Mouse (Mus musculus): ENCODE results near the gene Jmjd1c. TPM values are rescaled to one million over a fixed set of nuclear protein-coding genes. Genes with fewer than 3 reads are reported as not detected.

The Jmjd1c gene
- polyA plus RNA-seq, 1 experiment: 6.2 TPM

DNA sequence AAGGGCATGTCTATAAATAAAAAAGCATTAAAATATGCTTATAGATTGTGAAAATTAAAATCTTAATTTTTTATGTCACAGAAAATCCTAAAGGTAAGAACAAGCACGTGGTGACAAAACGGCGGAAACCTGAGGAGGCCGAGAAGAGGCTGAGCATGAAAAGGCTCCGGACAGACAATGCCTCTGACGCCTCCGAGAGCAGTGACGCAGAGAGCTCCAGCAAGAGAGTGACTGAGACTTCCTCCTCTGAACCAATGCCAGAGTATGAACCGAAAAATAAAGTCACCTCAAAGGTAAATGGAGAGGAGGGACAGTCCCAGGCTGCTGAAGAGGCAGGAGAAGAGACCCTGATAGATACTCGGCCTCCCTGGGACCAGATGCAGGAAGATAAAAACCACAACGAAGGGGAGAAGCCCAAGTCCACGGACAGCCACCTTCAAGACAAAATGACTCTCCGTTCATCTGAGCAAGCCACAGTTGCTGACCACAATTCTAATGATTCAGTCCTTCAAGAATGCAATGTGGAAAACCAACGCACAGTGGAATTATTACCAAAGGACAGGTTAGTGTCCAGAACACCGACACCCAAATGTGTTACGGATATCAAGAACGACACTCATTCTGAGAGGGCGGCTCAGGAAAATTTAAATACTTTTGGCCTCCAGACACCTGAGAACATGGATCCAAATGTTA is 123.1 kb downstream of the Jmjd1c start:
- H3K36me3 ChIP-seq (ENCODE audit: control insufficient read depth, insufficient read depth): peaks cover 82% of the 10 kb centered on the region
- no peak overlapping the region for H3ac ChIP-seq (ENCODE audit: control insufficient read depth, insufficient read length, low read depth)
- H3K4me3 ChIP-seq (ENCODE audit: insufficient read depth, poor library complexity, severe bottlenecking): no peak overlapping the region
- H3K79me2 ChIP-seq (ENCODE audit: control insufficient read depth, insufficient read depth): peaks cover 82% of the 10 kb centered on the region
- H3K27me3 ChIP-seq (ENCODE audit: control insufficient read depth, insufficient read depth, insufficient read length): no peaks in the 10 kb centered on the region
- no peak for TF ChIP-seq MYOD1 (IDR thresholded peaks at IDR 0.05; ENCODE audit: control insufficient read depth, insufficient read length, low read depth)
- no peak for TF ChIP-seq CTCF (IDR thresholded peaks at IDR 0.05; ENCODE audit: control insufficient read depth, insufficient read depth, insufficient read length)
- no peak for TF ChIP-seq MAX (IDR thresholded peaks at IDR 0.05)
- TF ChIP-seq USF1 (IDR thresholded peaks at IDR 0.05; ENCODE audit: low read depth): no peak
- no peak for TF ChIP-seq CEBPB (IDR thresholded peaks at IDR 0.05; ENCODE audit: low read depth)
- no peak for TF ChIP-seq MYOG (IDR thresholded peaks at IDR 0.05; ENCODE audit: control insufficient read depth, extremely low read depth, insufficient read length)
- no peak for TF ChIP-seq FOSL1 (IDR thresholded peaks at IDR 0.05; ENCODE audit: insufficient read depth, low read length, poor library complexity, severe bottlenecking)
- H3K79me3 ChIP-seq (ENCODE audit: low read depth): peaks cover 49% of the 10 kb centered on the region

DNA sequence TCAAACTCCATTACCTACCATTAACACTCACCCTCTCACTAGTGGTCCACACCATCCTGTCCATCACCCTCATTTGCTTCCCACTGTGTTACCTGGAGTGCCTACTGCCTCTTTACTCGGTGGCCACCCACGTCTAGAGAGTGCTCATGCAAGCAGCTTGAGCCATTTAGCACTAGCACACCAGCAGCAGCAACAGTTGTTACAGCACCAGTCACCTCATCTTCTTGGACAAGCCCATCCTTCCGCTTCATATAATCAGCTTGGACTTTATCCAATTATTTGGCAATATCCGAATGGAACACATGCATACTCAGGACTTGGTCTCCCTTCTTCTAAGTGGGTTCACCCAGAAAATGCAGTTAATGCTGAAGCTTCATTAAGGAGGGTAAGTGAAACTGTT is 124.3 kb downstream of the Jmjd1c start:
- peaks cover 47% of the 10 kb centered on the region for H3K79me3 ChIP-seq (ENCODE audit: low read depth)
- H3K79me2 ChIP-seq (ENCODE audit: control insufficient read depth, insufficient read depth): peaks cover 81% of the 10 kb centered on the region
- no peaks in the 10 kb centered on the region for H3K27me3 ChIP-seq (ENCODE audit: control insufficient read depth, insufficient read depth, insufficient read length)
- TF ChIP-seq MYOG (IDR thresholded peaks at IDR 0.05; ENCODE audit: control insufficient read depth, extremely low read depth, insufficient read length) (no peak), CTCF (IDR thresholded peaks at IDR 0.05; ENCODE audit: control insufficient read depth, insufficient read depth, insufficient read length) (no peak), CEBPB (IDR thresholded peaks at IDR 0.05; ENCODE audit: low read depth) (no peak), USF1 (IDR thresholded peaks at IDR 0.05; ENCODE audit: low read depth) (no peak), MAX (IDR thresholded peaks at IDR 0.05) (no peak), FOSL1 (IDR thresholded peaks at IDR 0.05; ENCODE audit: insufficient read depth, low read length, poor library complexity, severe bottlenecking) (no peak), MYOD1 (IDR thresholded peaks at IDR 0.05; ENCODE audit: control insufficient read depth, insufficient read length, low read depth) (no peak)
- peaks cover 89% of the 10 kb centered on the region for H3K36me3 ChIP-seq (ENCODE audit: control insufficient read depth, insufficient read depth)
- no peak overlapping the region for H3K4me3 ChIP-seq (ENCODE audit: insufficient read depth, poor library complexity, severe bottlenecking)
- no peak overlapping the region for H3ac ChIP-seq (ENCODE audit: control insufficient read depth, insufficient read length, low read depth)

DNA sequence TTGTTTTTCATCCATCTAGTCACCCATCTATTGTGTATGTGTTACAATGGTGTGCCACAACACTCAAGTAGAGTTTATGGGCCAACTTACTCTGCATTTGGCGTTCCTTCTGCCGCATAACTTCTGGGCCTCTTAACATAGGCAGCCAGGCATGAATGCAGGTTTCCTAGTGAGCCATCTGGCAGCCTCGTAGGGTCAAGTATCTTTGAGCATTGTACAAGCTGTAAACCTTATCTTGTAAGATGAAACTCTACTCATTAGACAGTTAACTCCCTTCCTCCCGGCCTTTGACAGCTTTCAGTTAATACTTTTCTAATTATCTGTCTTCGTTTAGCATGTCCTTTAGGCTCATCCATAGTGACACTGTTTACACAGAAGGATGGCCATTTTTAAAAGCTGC is 125.4 kb downstream of the Jmjd1c start:
- peaks cover 81% of the 10 kb centered on the region for H3K79me2 ChIP-seq (ENCODE audit: control insufficient read depth, insufficient read depth)

DNA sequence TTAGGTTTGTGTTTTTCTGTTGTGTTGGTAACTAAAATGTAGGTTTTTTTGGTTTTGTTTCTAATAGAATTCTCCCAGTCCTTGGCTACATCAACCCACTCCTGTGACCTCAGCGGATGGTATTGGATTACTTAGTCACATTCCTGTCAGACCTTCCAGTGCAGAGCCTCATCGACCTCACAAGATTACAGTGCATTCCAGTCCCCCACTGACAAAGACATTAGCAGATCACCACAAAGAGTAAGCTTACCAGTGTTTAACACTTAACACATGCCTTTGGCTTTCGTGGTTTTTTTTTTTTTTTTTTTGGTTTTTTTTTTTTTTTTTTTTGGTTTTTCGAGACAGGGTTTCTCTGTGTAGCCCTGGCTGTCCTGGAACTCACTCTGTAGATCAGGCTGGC is 128.0 kb downstream of the Jmjd1c start:
- Histone ChIP-seq H3K27me3 (ENCODE audit: control insufficient read depth, insufficient read depth, insufficient read length) (no peaks in the 10 kb centered on the region), H3K79me2 (ENCODE audit: control insufficient read depth, insufficient read depth) (peaks cover 93% of the 10 kb centered on the region), H3K79me3 (ENCODE audit: low read depth) (peaks cover 47% of the 10 kb centered on the region), H3ac (ENCODE audit: control insufficient read depth, insufficient read length, low read depth) (no peak overlapping the region), H3K4me3 (ENCODE audit: insufficient read depth, poor library complexity, severe bottlenecking) (no peak overlapping the region), H3K36me3 (ENCODE audit: control insufficient read depth, insufficient read depth) (peaks cover 89% of the 10 kb centered on the region)
- no peak for TF ChIP-seq USF1 (IDR thresholded peaks at IDR 0.05; ENCODE audit: low read depth)
- no peak for TF ChIP-seq MYOG (IDR thresholded peaks at IDR 0.05; ENCODE audit: control insufficient read depth, extremely low read depth, insufficient read length)
- TF ChIP-seq MYOD1 (IDR thresholded peaks at IDR 0.05; ENCODE audit: control insufficient read depth, insufficient read length, low read depth): peak; percentile 7
- no peak for TF ChIP-seq CTCF (IDR thresholded peaks at IDR 0.05; ENCODE audit: control insufficient read depth, insufficient read depth, insufficient read length)
- TF ChIP-seq MAX (IDR thresholded peaks at IDR 0.05): no peak
- peak; percentile 45 for TF ChIP-seq FOSL1 (IDR thresholded peaks at IDR 0.05; ENCODE audit: insufficient read depth, low read length, poor library complexity, severe bottlenecking)
- no peak for TF ChIP-seq CEBPB (IDR thresholded peaks at IDR 0.05; ENCODE audit: low read depth)

More for the DNA sequence above, 125.4 kb downstream of the Jmjd1c start:
- no peak overlapping the region for H3K4me3 ChIP-seq (ENCODE audit: insufficient read depth, poor library complexity, severe bottlenecking)
- H3K36me3 ChIP-seq (ENCODE audit: control insufficient read depth, insufficient read depth): peaks cover 89% of the 10 kb centered on the region
- peaks cover 39% of the 10 kb centered on the region for H3K79me3 ChIP-seq (ENCODE audit: low read depth)
- TF ChIP-seq CTCF (IDR thresholded peaks at IDR 0.05; ENCODE audit: control insufficient read depth, insufficient read depth, insufficient read length) (no peak), FOSL1 (IDR thresholded peaks at IDR 0.05; ENCODE audit: insufficient read depth, low read length, poor library complexity, severe bottlenecking) (no peak), MYOG (IDR thresholded peaks at IDR 0.05; ENCODE audit: control insufficient read depth, extremely low read depth, insufficient read length) (no peak), MAX (IDR thresholded peaks at IDR 0.05) (no peak), USF1 (IDR thresholded peaks at IDR 0.05; ENCODE audit: low read depth) (no peak), CEBPB (IDR thresholded peaks at IDR 0.05; ENCODE audit: low read depth) (no peak), MYOD1 (IDR thresholded peaks at IDR 0.05; ENCODE audit: control insufficient read depth, insufficient read length, low read depth) (no peak)
- H3K27me3 ChIP-seq (ENCODE audit: control insufficient read depth, insufficient read depth, insufficient read length): no peaks in the 10 kb centered on the region
- H3ac ChIP-seq (ENCODE audit: control insufficient read depth, insufficient read length, low read depth): no peak overlapping the region

DNA sequence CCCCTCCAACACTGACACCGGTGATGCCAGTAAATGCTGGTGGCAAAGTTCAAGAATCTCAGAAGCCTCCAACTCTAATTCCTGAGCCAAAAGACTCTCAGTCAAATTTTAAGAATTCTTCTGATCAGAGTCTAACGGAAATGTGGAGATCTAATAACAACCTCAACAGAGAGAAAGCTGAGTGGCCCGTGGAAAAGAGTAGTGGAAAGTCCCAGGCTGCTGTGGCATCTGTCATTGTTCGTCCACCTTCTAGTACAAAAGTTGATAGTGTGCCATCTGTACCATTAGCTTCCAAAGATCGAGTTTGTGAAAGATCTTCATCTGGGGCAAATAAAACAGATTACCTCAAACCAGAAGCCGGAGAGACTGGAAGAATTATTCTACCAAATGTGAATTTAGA is 129.6 kb downstream of the Jmjd1c start:
- Histone ChIP-seq H3K27me3 (ENCODE audit: control insufficient read depth, insufficient read depth, insufficient read length) (no peaks in the 10 kb centered on the region), H3K36me3 (ENCODE audit: control insufficient read depth, insufficient read depth) (peaks cover 89% of the 10 kb centered on the region), H3K4me3 (ENCODE audit: insufficient read depth, poor library complexity, severe bottlenecking) (no peak overlapping the region), H3K79me2 (ENCODE audit: control insufficient read depth, insufficient read depth) (peaks cover 81% of the 10 kb centered on the region), H3K79me3 (ENCODE audit: low read depth) (peaks cover 43% of the 10 kb centered on the region), H3ac (ENCODE audit: control insufficient read depth, insufficient read length, low read depth) (no peak overlapping the region)
- no peak for TF ChIP-seq USF1 (IDR thresholded peaks at IDR 0.05; ENCODE audit: low read depth)
- TF ChIP-seq CTCF (IDR thresholded peaks at IDR 0.05; ENCODE audit: control insufficient read depth, insufficient read depth, insufficient read length): no peak
- no peak for TF ChIP-seq CEBPB (IDR thresholded peaks at IDR 0.05; ENCODE audit: low read depth)
- TF ChIP-seq FOSL1 (IDR thresholded peaks at IDR 0.05; ENCODE audit: insufficient read depth, low read length, poor library complexity, severe bottlenecking): no peak
- TF ChIP-seq MYOD1 (IDR thresholded peaks at IDR 0.05; ENCODE audit: control insufficient read depth, insufficient read length, low read depth): no peak
- no peak for TF ChIP-seq MYOG (IDR thresholded peaks at IDR 0.05; ENCODE audit: control insufficient read depth, extremely low read depth, insufficient read length)
- no peak for TF ChIP-seq MAX (IDR thresholded peaks at IDR 0.05)
